Mouse (Mus musculus): ENCODE measurements around the gene Tmem253. TPM values are rescaled to one million over a fixed set of nuclear protein-coding genes. Genes with fewer than 3 reads are reported as not detected.

Gene Tmem253
- polyA plus RNA-seq, 1 experiment from 2014 or later = 0.44 TPM

GRCm38 (mm10) chr14:52060800-52061199, 45.3 kb downstream of the Tmem253 start:
- Histone ChIP-seq H3K27me3 (no peaks in the 10 kb centered on the region), H3K27ac (no peak overlapping the region), H3K4me3 (no peak overlapping the region), H3K9ac (no peak overlapping the region), H3K9me3 (no peaks in the 10 kb centered on the region), H3K4me1 (no peaks in the 10 kb centered on the region), H3K4me2 (no peak overlapping the region), H3K36me3 (no peaks in the 10 kb centered on the region)
- no peak for ATAC-seq (ENCODE audit: insufficient number of reproducible peaks, insufficient read depth, low FRiP score, low TSS enrichment, low read depth)
- WGBS = 76% methylated on average over 1 of the region's 1 CpGs

- Histone ChIP-seq H3K4me1 (no peaks in the 10 kb centered on the region), H3K9ac (no peak overlapping the region), H3K27me3 (no peaks in the 10 kb centered on the region), H3K4me2 (no peak overlapping the region), H3K4me3 (no peak overlapping the region), H3K9me3 (no peaks in the 10 kb centered on the region), H3K27ac (no peak overlapping the region), H3K36me3 (no peaks in the 10 kb centered on the region)
- WGBS = 88% methylated on average over 8 of the region's 8 CpGs
- ATAC-seq (ENCODE audit: insufficient number of reproducible peaks, insufficient read depth, low FRiP score, low TSS enrichment, low read depth) = no peak
These were observed 46.3 kb downstream of the Tmem253 start for GRCm38 (mm10) chr14:52061798-52062197.

GRCm38 (mm10) chr14:52066135-52066534, 50.7 kb downstream of the Tmem253 start:
- no peak overlapping the region for H3K4me3 ChIP-seq
- H3K36me3 ChIP-seq = peaks cover 7% of the 10 kb centered on the region
- H3K4me2 ChIP-seq = no peak overlapping the region
- no peak overlapping the region for H3K27ac ChIP-seq
- H3K9ac ChIP-seq = no peak overlapping the region
- no peak for ATAC-seq (ENCODE audit: insufficient number of reproducible peaks, insufficient read depth, low FRiP score, low TSS enrichment, low read depth)
- H3K27me3 ChIP-seq = no peaks in the 10 kb centered on the region
- H3K9me3 ChIP-seq = no peaks in the 10 kb centered on the region
- WGBS = 61% methylated on average over 4 of the region's 4 CpGs
- H3K4me1 ChIP-seq = no peaks in the 10 kb centered on the region

Other genes with a start within 250 kb of the Tmem253 start
- not detected in 2 replicates for gene Ang4, start 242.1 kb upstream of the Tmem253 start, polyA plus RNA-seq (2015; fragmentation: Nextera tagmentation; extraction: Ambion mirVana)
- gene AY358078, start 215.6 kb upstream of the Tmem253 start, polyA plus RNA-seq (2015; fragmentation: Nextera tagmentation; extraction: Ambion mirVana) = not detected in 2 replicates
- gene Ear6, start 162.0 kb upstream of the Tmem253 start, polyA plus RNA-seq (2015; fragmentation: Nextera tagmentation; extraction: Ambion mirVana) = not detected in 2 replicates
- gene Mettl17, start 130.8 kb upstream of the Tmem253 start, polyA plus RNA-seq (2015; fragmentation: Nextera tagmentation; extraction: Ambion mirVana) = 51.3 and 54.2 TPM in 2 replicates
- 3.5 and 3.7 TPM in 2 replicates for gene Slc39a2, start 122.8 kb upstream of the Tmem253 start, polyA plus RNA-seq (2015; fragmentation: Nextera tagmentation; extraction: Ambion mirVana)
- gene Ndrg2, start 101.5 kb upstream of the Tmem253 start, polyA plus RNA-seq (2015; fragmentation: Nextera tagmentation; extraction: Ambion mirVana) = 55.2 and 72.4 TPM in 2 replicates
- gene Tppp2, start 97.2 kb upstream of the Tmem253 start, polyA plus RNA-seq (2015; fragmentation: Nextera tagmentation; extraction: Ambion mirVana) = not detected in 2 replicates
- not detected in 2 replicates for gene Rnase13, start 92.9 kb upstream of the Tmem253 start, polyA plus RNA-seq (2015; fragmentation: Nextera tagmentation; extraction: Ambion mirVana)
- 165 and 167 TPM in 2 replicates for gene Arhgef40, start 30.9 kb upstream of the Tmem253 start, polyA plus RNA-seq (2015; fragmentation: Nextera tagmentation; extraction: Ambion mirVana)
- 31.1 and 36.0 TPM in 2 replicates for gene Zfp219, start 5.1 kb downstream of the Tmem253 start, polyA plus RNA-seq (2015; fragmentation: Nextera tagmentation; extraction: Ambion mirVana)
- not detected in 2 replicates for gene Olfr221, start 26.8 kb downstream of the Tmem253 start, polyA plus RNA-seq (2015; fragmentation: Nextera tagmentation; extraction: Ambion mirVana)
- gene Hnrnpc, start 88.4 kb downstream of the Tmem253 start, polyA plus RNA-seq (2015; fragmentation: Nextera tagmentation; extraction: Ambion mirVana) = 755 and 841 TPM in 2 replicates
- 71.6 and 81.6 TPM in 2 replicates for gene Rpgrip1, start 95.0 kb downstream of the Tmem253 start, polyA plus RNA-seq (2015; fragmentation: Nextera tagmentation; extraction: Ambion mirVana)
- 74.6 TPM in 2 replicates for gene Supt16, start 181.8 kb downstream of the Tmem253 start, polyA plus RNA-seq (2015; fragmentation: Nextera tagmentation; extraction: Ambion mirVana)
- 47.4 and 49.9 TPM in 2 replicates for gene Chd8, start 242.1 kb downstream of the Tmem253 start, polyA plus RNA-seq (2015; fragmentation: Nextera tagmentation; extraction: Ambion mirVana)